Mouse (Mus musculus) embryonic facial prominence, embryonic 15.5 days (tissue): ENCODE measurements around the gene Efcab12. TPM values are rescaled to one million over a fixed set of nuclear protein-coding genes. Genes with fewer than 3 reads are reported as not detected.
"Not testable (repeated sequence)": the region's sequence is repeated elsewhere in the genome, so short reads cannot be mapped to it uniquely, and the experiment has no call there.

Source experiments
- ATAC-seq: fragments of 200-750 bp; cut with Nextera tagmentation; 2 replicates; pipeline ENCODE4 v1.8.0; 2017; ENCODE audit warnings: low read depth, moderate TSS enrichment; ENCODE audit not compliant: insufficient number of reproducible peaks, low FRiP score, low TSS enrichment
- H3K27ac ChIP-seq: fragments of 300-500 bp; sonication (generic); replicated peaks from 2 replicates; pipeline ENCODE4 v1.5.1; 2015; ENCODE audit warnings: mild to moderate bottlenecking, inconsistent platforms
- H3K27me3 ChIP-seq: fragments of 300-500 bp; sonication (generic); 2 replicates; pipeline ENCODE4 v1.6.1; 2015; ENCODE audit warnings: inconsistent platforms
- H3K36me3 ChIP-seq: fragments of 300-500 bp; sonication (generic); 2 replicates; pipeline ENCODE4 v1.6.1; 2015; ENCODE audit warnings: mild to moderate bottlenecking, inconsistent platforms
- H3K4me1 ChIP-seq: fragments of 300-500 bp; sonication (generic); 2 replicates; pipeline ENCODE4 v1.6.1; 2015; ENCODE audit warnings: inconsistent platforms
- H3K4me2 ChIP-seq: fragments of 300-500 bp; sonication (generic); replicated peaks from 2 replicates; pipeline ENCODE4 v1.6.1; 2015; ENCODE audit warnings: mild to moderate bottlenecking, inconsistent platforms
- H3K4me3 ChIP-seq: fragments of 300-500 bp; sonication (generic); replicated peaks from 2 replicates; pipeline ENCODE4 v1.5.1; 2015; ENCODE audit warnings: mild to moderate bottlenecking, inconsistent platforms
- H3K9ac ChIP-seq: fragments of 300-500 bp; sonication (generic); 2 replicates; pipeline ENCODE4 v1.6.1; 2015; ENCODE audit warnings: inconsistent platforms
- H3K9me3 ChIP-seq: fragments of 300-500 bp; sonication (generic); replicated peaks from 2 replicates; pipeline ENCODE4 v1.6.1; 2016; ENCODE audit warnings: inconsistent platforms
- WGBS: fragments of 180-500 bp; shearing (Covaris S2); methylation state at CpG from one replicate; pipeline ENCODE4 v1.1.7; 2015; 5-methylcytosine and 5-hydroxymethylcytosine counted together
- polyA plus RNA-seq: library from polyadenylated mRNA; unstranded; fragments of >200 nt; fragmentation: Nextera tagmentation; extraction: Ambion mirVana; gene quantifications from 2 replicates; pipeline ENCODE4 v1.2.1, GENCODE M21; 2015

Efcab12 gene
- polyA plus RNA-seq, 1 experiment from 2014 or later = 1.9 TPM

- no peaks in the 10 kb centered on the region for H3K27me3 ChIP-seq
- no peak overlapping the region for H3K9ac ChIP-seq
- H3K9me3 ChIP-seq = no peaks in the 10 kb centered on the region
- H3K4me1 ChIP-seq = peaks cover 9% of the 10 kb centered on the region; the same call in 1 of the 2 replicates
- no peak overlapping the region for H3K27ac ChIP-seq
- peaks cover 22% of the 10 kb centered on the region for H3K36me3 ChIP-seq
- peak overlapping the region; percentile 37 for H3K4me3 ChIP-seq
- whole genome bisulfite sequencing = 58% methylated on average over 5 of the region's 5 CpGs
- ATAC-seq = no peak
- peak overlapping the region; percentile 69 for H3K4me2 ChIP-seq
Observed at GRCm38 (mm10) chr6:115838745-115839144, 533 bp upstream of the Efcab12 start.

- peaks cover 9% of the 10 kb centered on the region; the same call in 1 of the 2 replicates for H3K4me1 ChIP-seq
- no peak overlapping the region for H3K27ac ChIP-seq
- H3K27me3 ChIP-seq = no peaks in the 10 kb centered on the region
- no peaks in the 10 kb centered on the region for H3K36me3 ChIP-seq
- H3K4me2 ChIP-seq = no peak overlapping the region
- H3K4me3 ChIP-seq = no peak overlapping the region
- no peak for ATAC-seq
- no peaks in the 10 kb centered on the region for H3K9me3 ChIP-seq
- no peak overlapping the region for H3K9ac ChIP-seq
Observed at GRCm38 (mm10) chr6:115833861-115834260, 4.4 kb downstream of the Efcab12 start.

- 78% methylated on average over 2 of the region's 2 CpGs for WGBS
- ATAC-seq = no peak
- H3K27ac ChIP-seq = no peak overlapping the region
- no peaks in the 10 kb centered on the region for H3K4me1 ChIP-seq
- H3K9ac ChIP-seq = no peak overlapping the region
- H3K27me3 ChIP-seq = no peaks in the 10 kb centered on the region
- H3K4me3 ChIP-seq = no peak overlapping the region
- H3K9me3 ChIP-seq = no peaks in the 10 kb centered on the region
- H3K36me3 ChIP-seq = no peaks in the 10 kb centered on the region
- no peak overlapping the region for H3K4me2 ChIP-seq
Observed at GRCm38 (mm10) chr6:115832152-115832850, 5.9 kb downstream of the Efcab12 start.

GRCm38 (mm10) chr6:115830779-115831601 is 7.2 kb downstream of the Efcab12 start:
- Histone ChIP-seq H3K4me2 (no peak overlapping the region), H3K4me1 (no peaks in the 10 kb centered on the region), H3K27ac (no peak overlapping the region), H3K9ac (no peak overlapping the region), H3K36me3 (no peaks in the 10 kb centered on the region), H3K4me3 (no peak overlapping the region), H3K27me3 (no peaks in the 10 kb centered on the region), H3K9me3 (no peaks in the 10 kb centered on the region)
- 80% methylated on average over 6 of the region's 6 CpGs for WGBS
- ATAC-seq = no peak

- H3K27me3 ChIP-seq, H3K9me3 ChIP-seq, H3K4me1 ChIP-seq, H3K27ac ChIP-seq, H3K9ac ChIP-seq, H3K36me3 ChIP-seq: not testable (repeated sequence)
- WGBS = 4% methylated on average over 5 of the region's 11 CpGs
- ATAC-seq = peak; percentile 87
- Histone ChIP-seq H3K4me2 (peak overlapping the region; percentile 42), H3K4me3 (peak overlapping the region; percentile 28)
Observed at GRCm38 (mm10) chr6:115823850-115824464, 14.3 kb downstream of the Efcab12 start.

- 85% methylated on average over 8 of the region's 8 CpGs for WGBS
- Histone ChIP-seq H3K4me1 (no peaks in the 10 kb centered on the region), H3K4me3 (no peak overlapping the region), H3K36me3 (no peaks in the 10 kb centered on the region), H3K9me3 (no peaks in the 10 kb centered on the region), H3K27me3 (no peaks in the 10 kb centered on the region), H3K9ac (no peak overlapping the region), H3K4me2 (no peak overlapping the region), H3K27ac (no peak overlapping the region)
- no peak for ATAC-seq
Observed at GRCm38 (mm10) chr6:115821216-115821993, 16.8 kb downstream of the Efcab12 start.

GRCm38 (mm10) chr6:115818129-115818528 is 20.1 kb downstream of the Efcab12 start:
- Histone ChIP-seq H3K27me3 (no peaks in the 10 kb centered on the region), H3K4me2 (no peak overlapping the region), H3K4me3 (no peak overlapping the region), H3K36me3 (no peaks in the 10 kb centered on the region), H3K9me3 (no peaks in the 10 kb centered on the region), H3K9ac (no peak overlapping the region), H3K27ac (no peak overlapping the region), H3K4me1 (no peaks in the 10 kb centered on the region)
- no peak for ATAC-seq
- WGBS = 70% methylated on average over 2 of the region's 2 CpGs

GRCm38 (mm10) chr6:115815041-115815440 is 23.2 kb downstream of the Efcab12 start:
- Histone ChIP-seq H3K4me2 (no peak overlapping the region), H3K27me3 (no peaks in the 10 kb centered on the region), H3K4me1 (no peaks in the 10 kb centered on the region), H3K9me3 (no peaks in the 10 kb centered on the region), H3K9ac (no peak overlapping the region), H3K4me3 (no peak overlapping the region), H3K36me3 (no peaks in the 10 kb centered on the region), H3K27ac (no peak overlapping the region)
- 72% methylated on average over 4 of the region's 4 CpGs for WGBS
- no peak for ATAC-seq

GRCm38 (mm10) chr6:115814104-115814503 is 24.1 kb downstream of the Efcab12 start:
- Histone ChIP-seq H3K4me2 (no peak overlapping the region), H3K27me3 (no peaks in the 10 kb centered on the region), H3K9ac (no peak overlapping the region), H3K36me3 (no peaks in the 10 kb centered on the region), H3K4me3 (no peak overlapping the region), H3K4me1 (no peaks in the 10 kb centered on the region), H3K9me3 (no peaks in the 10 kb centered on the region), H3K27ac (no peak overlapping the region)
- WGBS = 26% methylated on average over 4 of the region's 4 CpGs
- ATAC-seq = 0 out of 2 replicates have a peak, but pooled peaks have one; percentile 25

GRCm38 (mm10) chr6:115811606-115812005 is 26.6 kb downstream of the Efcab12 start:
- 65% methylated on average over 8 of the region's 8 CpGs for WGBS
- Histone ChIP-seq H3K4me2 (no peak overlapping the region), H3K9me3 (no peaks in the 10 kb centered on the region), H3K36me3 (peaks cover 8% of the 10 kb centered on the region), H3K27me3 (no peaks in the 10 kb centered on the region), H3K4me3 (no peak overlapping the region), H3K4me1 (peaks cover 9% of the 10 kb centered on the region), H3K9ac (no peak overlapping the region), H3K27ac (no peak overlapping the region)
- ATAC-seq = no peak
